Mouse (Mus musculus) MEL (cell line): Measurements from ENCODE around the gene Ly6g5b.

Experiments used
- CTCF ChIP-seq, 3 experiments: IDR thresholded peaks in 2 of 3; conservative IDR thresholded peaks in 1 of 3; 2 replicates each; pipeline ENCODE4 v1.5.1; 2011 to 2012; ENCODE audit warnings: low read length in 3 of 3, low read depth in 2 of 3, mild to moderate bottlenecking in 2 of 3, improper control_type of control experiment in 1 of 3, inconsistent platforms in 1 of 3, mixed read lengths in 1 of 3, moderate library complexity in 1 of 3; ENCODE audit not compliant: control insufficient read depth in 1 of 3, insufficient read depth in 1 of 3, poor library complexity in 1 of 3, severe bottlenecking in 1 of 3
- E2F4 ChIP-seq: IDR thresholded peaks from 2 replicates; pipeline ENCODE4 v1.6.1; 2011; ENCODE audit warnings: low read depth, low read length, improper control_type of control experiment, borderline replicate concordance
- GATA1 ChIP-seq: IDR thresholded peaks from 2 replicates; pipeline ENCODE4 v1.6.1; 2011; ENCODE audit warnings: low read depth, low read length, improper control_type of control experiment
- HCFC1 ChIP-seq: IDR thresholded peaks from 2 replicates; pipeline ENCODE4 v1.6.1; 2012; ENCODE audit warnings: low read depth, mild to moderate bottlenecking, inconsistent platforms, low read length, improper control_type of control experiment, moderate library complexity
- MAFK ChIP-seq: IDR thresholded peaks from 2 replicates; pipeline ENCODE4 v1.6.1; 2011; ENCODE audit warnings: low read depth, mild to moderate bottlenecking, low read length, improper control_type of control experiment, borderline replicate concordance
- MXI1 ChIP-seq: IDR thresholded peaks from 2 replicates; pipeline ENCODE4 v1.6.1; 2011; ENCODE audit warnings: mild to moderate bottlenecking, low read depth, low read length, improper control_type of control experiment
- POLR2A ChIP-seq, 2 experiments: IDR thresholded peaks; 2 replicates each; pipeline ENCODE4 v1.6.1; 2011 to 2012; ENCODE audit warnings: low read length in 2 of 2, mild to moderate bottlenecking in 2 of 2, control low read depth in 1 of 2, improper control_type of control experiment in 1 of 2, low read depth in 1 of 2, moderate library complexity in 1 of 2; ENCODE audit not compliant: control insufficient read depth in 1 of 2, insufficient read depth in 1 of 2, poor library complexity in 1 of 2
- TAL1 ChIP-seq: IDR thresholded peaks from 2 replicates; pipeline ENCODE4 v1.6.1; 2012; ENCODE audit warnings: mild to moderate bottlenecking, inconsistent platforms, low read length, moderate library complexity, mixed read lengths

DNA sequence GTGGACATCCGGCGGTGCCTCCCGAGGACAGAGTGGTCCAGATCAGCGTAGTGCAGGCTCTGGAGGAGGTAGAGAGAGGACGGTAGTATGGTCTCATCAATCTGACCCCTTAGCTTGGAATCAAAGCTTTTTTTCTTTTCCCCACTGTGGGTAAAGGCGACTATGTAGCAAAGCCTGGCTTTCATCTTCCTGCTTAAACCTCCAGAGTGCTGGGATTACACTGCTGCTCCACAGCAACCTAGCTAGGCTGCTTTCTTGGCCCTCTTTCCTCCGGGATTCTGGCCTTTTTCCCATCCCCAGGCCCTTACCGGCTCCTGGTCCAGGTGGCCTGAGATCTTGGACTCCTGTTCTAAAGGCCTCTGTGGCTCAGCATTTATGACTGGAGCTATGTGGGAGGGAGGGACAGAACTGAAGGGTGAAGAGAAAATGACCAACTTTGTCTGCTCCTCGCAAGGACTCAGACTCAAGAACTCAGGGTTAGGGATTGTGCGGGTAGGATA is 50.8 kb downstream of the Ly6g5b start:
- TF ChIP-seq E2F4 (no peak), CTCF (IDR thresholded peaks at IDR 0.05 in 2 of 3, conservative IDR thresholded peaks at IDR 0.05 in 1 of 3; ENCODE audit: control insufficient read depth in 1 of 3, insufficient read depth in 1 of 3, low read depth in 2 of 3, low read length in 3 of 3, poor library complexity in 1 of 3, severe bottlenecking in 1 of 3) (no peak), MAFK (no peak), GATA1 (no peak), HCFC1 (no peak), POLR2A (IDR thresholded peaks at IDR 0.05; ENCODE audit: control insufficient read depth in 1 of 2, insufficient read depth in 1 of 2, low read depth in 1 of 2, low read length in 2 of 2, poor library complexity in 1 of 2) (no peak), TAL1 (no peak), MXI1 (no peak)
